Mouse (Mus musculus) liver, embryonic 14.5 days (tissue): ENCODE results near the gene Itpr1. TPM values are rescaled to one million over a fixed set of nuclear protein-coding genes. Genes with fewer than 3 reads are reported as not detected.

Source experiments
- ATAC-seq: fragments of 200-750 bp; cut with Nextera tagmentation; 2 replicates; pipeline ENCODE4 v1.8.0; 2017; ENCODE audit warnings: moderate number of reproducible peaks, mild to moderate bottlenecking, moderate library complexity; ENCODE audit not compliant: insufficient read depth
- DNase-seq, 3 experiments: peaks; one replicate each; pipeline ENCODE4 v3.0.0-alpha.2; 2012 to 2013; ENCODE audit warnings: low read depth in 3 of 3, low spot score in 3 of 3
- H3K27ac ChIP-seq: fragments of 300-500 bp; sonication (generic); 2 replicates; pipeline ENCODE4 v1.5.1; 2014; ENCODE audit warnings: moderate library complexity, mild to moderate bottlenecking, control low read depth, inconsistent platforms
- H3K27me3 ChIP-seq: fragments of 300-500 bp; sonication (generic); 2 replicates; pipeline ENCODE4 v1.6.1; 2014; ENCODE audit warnings: mild to moderate bottlenecking, low read length, moderate library complexity; ENCODE audit not compliant: control insufficient read depth, insufficient read depth
- H3K36me3 ChIP-seq: fragments of 300-500 bp; sonication (generic); replicated peaks from 2 replicates; pipeline ENCODE4 v1.6.1; 2014; ENCODE audit warnings: low read depth; ENCODE audit not compliant: control insufficient read depth, insufficient read depth
- H3K4me1 ChIP-seq, 2 experiments: fragments of 200-500 bp in 1 of 2; fragments of 300-500 bp in 1 of 2; sonication (generic) in 1 of 2; replicated peaks; 2 replicates each; pipeline ENCODE4 v1.6.1; 2012 to 2014; ENCODE audit warnings: antibody characterized with exemption in 1 of 2, inconsistent platforms in 1 of 2, low read length in 1 of 2; ENCODE audit not compliant: control insufficient read depth in 2 of 2, insufficient read depth in 2 of 2
- H3K4me2 ChIP-seq: fragments of 300-500 bp; sonication (generic); 2 replicates; pipeline ENCODE4 v1.6.1; 2014; ENCODE audit warnings: low read depth, mild to moderate bottlenecking, control low read depth, moderate library complexity
- H3K4me3 ChIP-seq, 2 experiments: fragments of 200-500 bp in 1 of 2; fragments of 300-500 bp in 1 of 2; sonication (generic) in 1 of 2; 2 replicates each; pipeline ENCODE4 v1.5.1; 2012 to 2014; ENCODE audit warnings: low read depth in 2 of 2, low read length in 2 of 2, mild to moderate bottlenecking in 2 of 2, control low read depth in 1 of 2, inconsistent platforms in 1 of 2, moderate library complexity in 1 of 2; ENCODE audit not compliant: insufficient read depth in 1 of 2
- H3K9ac ChIP-seq: fragments of 300-500 bp; sonication (generic); replicated peaks from 2 replicates; pipeline ENCODE4 v1.6.1; 2014; ENCODE audit warnings: mild to moderate bottlenecking, control low read depth, moderate library complexity
- H3K9me3 ChIP-seq: fragments of 300-500 bp; sonication (generic); 2 replicates; pipeline ENCODE4 v1.6.1; 2016; ENCODE audit warnings: low read length, mixed read lengths; ENCODE audit not compliant: control insufficient read depth
- CTCF ChIP-seq: IDR thresholded peaks from 2 replicates; pipeline ENCODE4 v1.5.1; 2016; ENCODE audit warnings: antibody characterized with exemption, low read depth, control low read depth
- EP300 ChIP-seq: IDR thresholded peaks from 2 replicates; pipeline ENCODE4 v1.6.1; 2016; ENCODE audit warnings: antibody characterized with exemption, low read depth
- WGBS: fragments of 180-500 bp; shearing (Covaris S2); extraction: QIAGEN DNeasy Blood & Tissue Kit; methylation state at CpG from one replicate; pipeline ENCODE4 v1.1.7; 2014; ENCODE audit not compliant: insufficient replicate concordance; 5-methylcytosine and 5-hydroxymethylcytosine counted together
- polyA plus RNA-seq, 2 experiments: library from polyadenylated mRNA; depleted of rRNA in 1 of 2; stranded (reverse) in 1 of 2; unstranded in 1 of 2; fragments of >200 nt; fragmentation: Nextera tagmentation in 1 of 2; extraction: Ambion mirVana in 1 of 2; gene quantifications; 2 replicates each; pipeline versions ENCODE4 v1.2.1 to v1.2.3; 2012 to 2014

Gene Itpr1
- polyA plus RNA-seq, 2 experiments: 1.6 to 3.1 TPM

DNA sequence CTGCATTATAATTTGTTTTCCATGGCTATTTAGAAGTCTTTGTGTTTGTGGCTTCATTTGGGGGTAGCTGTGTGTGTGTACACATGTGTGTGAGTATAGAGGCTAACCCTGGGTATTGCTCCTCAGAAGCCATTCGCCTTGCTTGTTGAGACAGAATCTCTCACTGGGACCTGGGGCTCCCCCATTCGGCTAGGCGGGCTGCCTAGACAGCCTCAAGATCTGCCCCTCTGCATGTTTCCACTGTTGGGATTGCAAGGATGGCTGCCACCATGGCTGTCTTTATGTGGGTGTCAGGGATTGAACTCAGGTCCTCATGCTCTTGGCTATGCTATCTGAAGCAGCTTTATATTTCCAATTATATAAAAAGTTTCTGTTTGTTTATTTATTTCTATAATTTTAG, 44.3 kb downstream of the Itpr1 start:
- TF ChIP-seq CTCF: no peak
- TF ChIP-seq EP300: no peak
- H3K36me3 ChIP-seq: no peaks in the 10 kb centered on the region
- no peaks in the 10 kb centered on the region for H3K9me3 ChIP-seq
- no peak overlapping the region for H3K9ac ChIP-seq
- H3K27ac ChIP-seq: no peak overlapping the region
- WGBS: 68% methylated on average over 3 of the region's 3 CpGs
- ATAC-seq (no peak), DNase-seq (no peak)
- H3K4me1 ChIP-seq: peaks cover 4 to 16% of the 10 kb centered on the region in 2 experiments; a peak in 3 of 4 replicates
- no peak overlapping the region for H3K4me3 ChIP-seq
- no peaks in the 10 kb centered on the region for H3K27me3 ChIP-seq
- H3K4me2 ChIP-seq: no peak overlapping the region

- no peak overlapping the region for H3K4me2 ChIP-seq
- H3K9ac ChIP-seq: no peak overlapping the region
- H3K9me3 ChIP-seq: no peaks in the 10 kb centered on the region
- TF ChIP-seq EP300 (no peak), CTCF (no peak)
- ATAC-seq (no peak), DNase-seq (no peak)
- H3K36me3 ChIP-seq: no peaks in the 10 kb centered on the region
- H3K4me1 ChIP-seq: peaks cover 4 to 16% of the 10 kb centered on the region in 2 experiments; a peak in 3 of 4 replicates
- WGBS: 45% methylated on average over 2 of the region's 2 CpGs
- no peaks in the 10 kb centered on the region for H3K27me3 ChIP-seq
- H3K4me3 ChIP-seq: no peak overlapping the region
- H3K27ac ChIP-seq: no peak overlapping the region
Measured at GRCm38 (mm10) chr6:108258631-108259030, 45.7 kb downstream of the Itpr1 start.

GRCm38 (mm10) chr6:108259671-108260070, 46.8 kb downstream of the Itpr1 start:
- H3K9me3 ChIP-seq: no peaks in the 10 kb centered on the region
- 18% methylated on average over 2 of the region's 2 CpGs for WGBS
- DNase-seq: no peak
- H3K4me1 ChIP-seq: peaks cover 4 to 16% of the 10 kb centered on the region in 2 experiments; a peak in 3 of 4 replicates
- ATAC-seq: no peak
- H3K36me3 ChIP-seq: no peaks in the 10 kb centered on the region
- H3K9ac ChIP-seq: no peak overlapping the region
- H3K4me2 ChIP-seq: no peak overlapping the region
- H3K27ac ChIP-seq: no peak overlapping the region
- H3K4me3 ChIP-seq: no peak overlapping the region
- H3K27me3 ChIP-seq: no peaks in the 10 kb centered on the region
- TF ChIP-seq EP300 (no peak), CTCF (no peak)

GRCm38 (mm10) chr6:108261506-108261905, 48.6 kb downstream of the Itpr1 start:
- no peak overlapping the region for H3K27ac ChIP-seq
- H3K4me1 ChIP-seq: peaks cover 4 to 12% of the 10 kb centered on the region in 2 experiments; a peak in 3 of 4 replicates
- no peaks in the 10 kb centered on the region for H3K9me3 ChIP-seq
- H3K27me3 ChIP-seq: no peaks in the 10 kb centered on the region
- no peak overlapping the region for H3K9ac ChIP-seq
- H3K4me3 ChIP-seq: no peak overlapping the region
- H3K4me2 ChIP-seq: no peak overlapping the region
- H3K36me3 ChIP-seq: no peaks in the 10 kb centered on the region
- ATAC-seq (no peak), DNase-seq (no peak)
- TF ChIP-seq CTCF (no peak), EP300 (no peak)
- WGBS: 30% methylated on average over 3 of the region's 3 CpGs

- TF ChIP-seq CTCF: no peak
- TF ChIP-seq EP300: no peak
- H3K36me3 ChIP-seq: no peaks in the 10 kb centered on the region
- H3K27ac ChIP-seq: no peak overlapping the region
- H3K4me1 ChIP-seq: peaks cover 4 to 12% of the 10 kb centered on the region in 2 experiments; a peak in 3 of 4 replicates
- ATAC-seq (no peak), DNase-seq (no peak)
- H3K9me3 ChIP-seq: no peaks in the 10 kb centered on the region
- WGBS: 71% methylated on average over 3 of the region's 3 CpGs
- no peak overlapping the region for H3K9ac ChIP-seq
- no peaks in the 10 kb centered on the region for H3K27me3 ChIP-seq
- H3K4me2 ChIP-seq: no peak overlapping the region
- no peak overlapping the region for H3K4me3 ChIP-seq
Measured at GRCm38 (mm10) chr6:108264164-108264563, 51.3 kb downstream of the Itpr1 start.
